Mouse (Mus musculus) midbrain, embryonic 10.5 days (tissue): ENCODE results near the gene Rasa3. TPM values are rescaled to one million over a fixed set of nuclear protein-coding genes. Genes with fewer than 3 reads are reported as not detected.

Experiments
- DNase-seq: peaks from one replicate; pipeline ENCODE4 v3.0.0-alpha.2; 2017; ENCODE audit warnings: low spot score
- H3K27ac ChIP-seq: fragments of 300-500 bp; sonication (generic); replicated peaks from 2 replicates; pipeline ENCODE4 v1.5.1; 2016; ENCODE audit warnings: mild to moderate bottlenecking
- H3K27me3 ChIP-seq: fragments of 300-500 bp; sonication (generic); 2 replicates; pipeline ENCODE4 v1.6.1; 2016; ENCODE audit warnings: low read depth, mild to moderate bottlenecking; ENCODE audit not compliant: poor library complexity, severe bottlenecking
- H3K36me3 ChIP-seq: fragments of 300-500 bp; sonication (generic); 2 replicates; pipeline ENCODE4 v1.6.1; 2016; ENCODE audit warnings: mild to moderate bottlenecking, moderate library complexity
- H3K4me1 ChIP-seq: fragments of 300-500 bp; sonication (generic); 2 replicates; pipeline ENCODE4 v1.6.1; 2016
- H3K4me3 ChIP-seq: fragments of 300-500 bp; sonication (generic); 2 replicates; pipeline ENCODE4 v1.5.1; 2016; ENCODE audit warnings: mild to moderate bottlenecking, moderate library complexity
- H3K9me3 ChIP-seq: fragments of 300-500 bp; sonication (generic); replicated peaks from 2 replicates; pipeline ENCODE4 v1.6.1; 2016; ENCODE audit warnings: mild to moderate bottlenecking
- WGBS: fragments of 180-500 bp; shearing (Covaris S2); methylation state at CpG from one replicate; pipeline ENCODE4 v1.1.7; 2016; 5-methylcytosine and 5-hydroxymethylcytosine counted together
- polyA plus RNA-seq: library from polyadenylated mRNA; unstranded; fragments of >200 nt; fragmentation: Nextera tagmentation; extraction: Ambion mirVana; gene quantifications from 2 replicates; pipeline ENCODE4 v1.2.1, GENCODE M21; 2016

Rasa3 gene
- polyA plus RNA-seq, 1 experiment from 2014 or later: 27.4 TPM

DNA sequence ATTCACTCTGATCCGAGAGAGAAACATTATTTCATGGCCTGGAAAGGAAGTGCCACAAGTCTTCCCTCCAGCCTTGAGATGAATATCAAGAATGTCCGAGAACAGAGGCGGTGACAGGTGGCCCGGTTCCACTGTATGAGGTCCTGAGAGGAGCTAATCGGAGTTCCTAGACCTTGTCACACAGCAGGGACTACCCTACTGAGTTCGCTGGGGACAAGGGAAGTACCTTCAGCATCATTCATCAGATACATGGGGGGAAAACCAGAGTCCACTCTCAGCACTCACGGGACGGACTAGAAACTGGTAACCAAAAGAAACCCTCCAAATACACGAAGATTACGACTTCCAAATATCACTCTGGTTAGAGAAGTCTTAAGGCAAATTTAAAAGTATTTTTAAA is 76.7 kb downstream of the Rasa3 start:
- WGBS: 87% methylated on average over 10 of the region's 10 CpGs
- no peak for DNase-seq
- Histone ChIP-seq H3K4me3 (no peak overlapping the region), H3K4me1 (no peaks in the 10 kb centered on the region), H3K27me3 (no peaks in the 10 kb centered on the region), H3K9me3 (no peaks in the 10 kb centered on the region), H3K36me3 (peaks cover 28% of the 10 kb centered on the region), H3K27ac (no peak overlapping the region)

DNA sequence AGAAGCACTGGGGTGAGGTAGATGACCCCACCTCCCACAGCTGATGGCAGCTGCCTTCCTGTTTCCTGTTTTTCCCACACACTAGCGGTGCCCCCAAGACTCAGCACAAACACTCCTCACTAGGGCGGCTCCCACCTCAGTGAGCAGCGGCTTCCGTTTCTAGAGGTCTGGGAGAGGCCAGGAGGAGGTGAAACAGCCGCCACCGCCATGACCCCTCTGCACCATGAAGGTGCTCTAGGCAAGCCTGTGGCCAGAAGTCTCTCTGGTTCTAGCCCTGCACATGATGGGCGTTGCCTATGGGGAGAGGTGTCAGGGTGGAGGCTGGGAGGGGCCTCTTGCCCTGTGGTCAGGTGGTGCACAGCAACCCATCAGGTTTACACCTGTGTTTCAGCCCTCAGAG is 77.2 kb downstream of the Rasa3 start:
- H3K27ac ChIP-seq: 0 out of 2 replicates have a peak overlapping the region, but pooled peaks have one; percentile 13
- no peaks in the 10 kb centered on the region for H3K27me3 ChIP-seq
- H3K4me3 ChIP-seq: no peak overlapping the region
- no peak for DNase-seq
- 80% methylated on average over 7 of the region's 7 CpGs for WGBS
- H3K9me3 ChIP-seq: no peaks in the 10 kb centered on the region
- peaks cover 30% of the 10 kb centered on the region for H3K36me3 ChIP-seq
- no peaks in the 10 kb centered on the region for H3K4me1 ChIP-seq

DNA sequence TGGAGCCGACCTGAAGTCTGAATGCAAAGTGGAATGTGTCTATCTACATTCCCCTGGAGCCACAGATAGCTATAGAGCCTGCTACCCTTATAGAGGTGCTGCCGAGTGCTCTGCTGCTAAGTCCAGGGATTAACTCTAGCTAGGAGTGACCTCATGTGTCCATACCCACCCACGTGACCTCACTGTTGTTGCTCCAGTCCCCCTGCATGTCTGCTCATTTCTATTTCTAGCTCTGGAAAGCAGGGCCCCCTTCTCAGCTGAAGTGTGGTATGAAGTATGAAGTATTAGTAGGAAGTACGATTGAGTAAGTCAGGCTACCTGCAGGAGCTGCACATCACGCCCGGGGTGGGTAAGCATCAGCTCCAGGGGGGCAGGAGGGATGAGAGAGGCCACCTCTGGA is 79.6 kb downstream of the Rasa3 start:
- Histone ChIP-seq H3K9me3 (no peaks in the 10 kb centered on the region), H3K27me3 (no peaks in the 10 kb centered on the region), H3K4me1 (no peaks in the 10 kb centered on the region), H3K36me3 (peaks cover 31% of the 10 kb centered on the region), H3K27ac (no peak overlapping the region), H3K4me3 (no peak overlapping the region)
- DNase-seq: no peak
- 91% methylated on average over 6 of the region's 6 CpGs for WGBS

DNA sequence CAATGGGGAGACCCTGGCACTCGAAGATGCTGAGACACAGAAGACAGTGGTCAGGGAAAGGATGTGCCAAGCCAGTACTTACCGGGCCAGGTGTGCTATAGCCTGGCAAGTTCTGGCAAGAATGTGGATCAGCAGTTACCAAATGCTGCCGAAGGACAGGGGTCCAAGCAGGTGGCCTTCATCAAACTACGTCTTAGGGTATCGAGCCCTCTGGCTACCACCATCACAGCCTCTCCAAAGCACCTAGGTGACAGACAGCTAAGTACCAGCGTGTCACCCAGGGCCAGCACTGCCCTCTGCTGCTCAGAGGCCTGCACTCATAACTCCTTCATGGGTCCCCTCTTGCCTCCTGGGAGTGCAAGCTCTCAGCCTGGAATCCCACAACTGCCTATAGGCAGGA is 81.5 kb downstream of the Rasa3 start:
- no peaks in the 10 kb centered on the region for H3K27me3 ChIP-seq
- no peak for DNase-seq
- no peak overlapping the region for H3K27ac ChIP-seq
- no peak overlapping the region for H3K4me3 ChIP-seq
- H3K4me1 ChIP-seq: no peaks in the 10 kb centered on the region
- no peaks in the 10 kb centered on the region for H3K9me3 ChIP-seq
- H3K36me3 ChIP-seq: peaks cover 31% of the 10 kb centered on the region
- WGBS: 91% methylated on average over 6 of the region's 6 CpGs

DNA sequence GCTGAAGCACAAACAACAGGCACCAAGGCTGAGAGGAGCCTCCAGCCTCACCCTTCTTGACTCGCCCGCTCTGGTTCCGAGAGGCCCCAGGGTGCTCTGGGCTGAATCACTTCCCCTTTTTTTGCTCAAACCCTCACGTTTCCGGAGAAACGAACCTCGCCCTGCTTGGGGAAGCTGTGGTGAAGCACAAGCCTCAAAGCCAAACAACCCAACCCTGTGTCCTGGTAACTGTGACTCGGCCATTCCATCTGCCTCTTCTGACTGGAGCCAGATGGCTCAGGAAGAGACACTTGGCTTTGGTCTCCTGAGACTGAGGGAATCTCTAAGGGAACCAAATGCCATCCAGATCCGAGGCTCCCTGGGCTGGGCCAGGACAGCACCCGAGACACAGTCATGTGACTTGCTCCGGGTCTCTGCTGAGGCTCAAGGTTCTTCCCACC is 82.5 kb downstream of the Rasa3 start:
- Histone ChIP-seq H3K4me3 (no peak overlapping the region), H3K9me3 (no peaks in the 10 kb centered on the region), H3K27me3 (no peaks in the 10 kb centered on the region), H3K27ac (no peak overlapping the region), H3K36me3 (peaks cover 31% of the 10 kb centered on the region), H3K4me1 (no peaks in the 10 kb centered on the region)
- 91% methylated on average over 11 of the region's 11 CpGs for WGBS
- no peak for DNase-seq

DNA sequence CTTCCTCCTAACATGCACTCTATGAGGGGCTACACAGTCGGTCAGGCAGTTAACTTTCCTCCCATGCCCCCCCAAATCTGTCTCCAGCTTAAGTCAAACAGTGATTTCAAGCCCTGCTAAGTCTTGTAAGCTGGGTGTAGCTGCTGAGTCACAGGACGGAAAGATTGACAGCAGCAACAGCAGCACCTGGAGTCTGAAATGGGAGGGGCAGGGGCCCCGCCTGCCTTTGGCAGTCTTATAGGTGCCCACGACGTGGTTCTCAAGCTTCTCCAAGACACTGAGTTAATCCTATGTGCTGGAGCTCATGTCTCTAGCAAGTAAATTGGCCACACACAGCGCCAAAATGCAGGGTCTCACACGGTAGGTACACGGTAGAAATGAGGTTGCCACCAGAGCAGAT is 84.1 kb downstream of the Rasa3 start:
- 83% methylated on average over 8 of the region's 8 CpGs for WGBS
- Histone ChIP-seq H3K4me3 (no peak overlapping the region), H3K9me3 (no peaks in the 10 kb centered on the region), H3K27ac (no peak overlapping the region), H3K4me1 (no peaks in the 10 kb centered on the region), H3K36me3 (peaks cover 35% of the 10 kb centered on the region), H3K27me3 (no peaks in the 10 kb centered on the region)
- no peak for DNase-seq

DNA sequence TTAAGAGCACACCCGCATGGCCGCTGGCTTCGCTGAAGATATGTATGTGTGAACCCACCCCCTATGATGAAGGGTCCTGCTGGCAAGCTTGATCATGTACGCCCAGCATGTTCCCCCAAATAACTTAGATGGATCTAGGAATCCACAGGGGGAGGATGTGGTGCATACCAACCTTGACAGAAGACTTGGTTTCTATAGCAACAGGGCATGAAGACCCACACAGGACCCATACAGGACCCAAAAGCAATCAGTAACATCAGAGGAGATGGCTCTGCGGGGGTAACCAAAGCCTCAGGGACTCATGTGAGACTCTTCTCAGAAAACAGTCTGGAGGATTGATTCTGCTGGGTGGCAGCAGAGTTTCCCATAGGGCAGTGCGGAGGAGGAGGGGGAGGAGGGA is 86.2 kb downstream of the Rasa3 start:
- no peak for DNase-seq
- Histone ChIP-seq H3K4me3 (no peak overlapping the region), H3K27ac (no peak overlapping the region), H3K27me3 (no peaks in the 10 kb centered on the region), H3K36me3 (peaks cover 18% of the 10 kb centered on the region), H3K9me3 (no peaks in the 10 kb centered on the region), H3K4me1 (no peaks in the 10 kb centered on the region)
- WGBS: 77% methylated on average over 6 of the region's 6 CpGs

DNA sequence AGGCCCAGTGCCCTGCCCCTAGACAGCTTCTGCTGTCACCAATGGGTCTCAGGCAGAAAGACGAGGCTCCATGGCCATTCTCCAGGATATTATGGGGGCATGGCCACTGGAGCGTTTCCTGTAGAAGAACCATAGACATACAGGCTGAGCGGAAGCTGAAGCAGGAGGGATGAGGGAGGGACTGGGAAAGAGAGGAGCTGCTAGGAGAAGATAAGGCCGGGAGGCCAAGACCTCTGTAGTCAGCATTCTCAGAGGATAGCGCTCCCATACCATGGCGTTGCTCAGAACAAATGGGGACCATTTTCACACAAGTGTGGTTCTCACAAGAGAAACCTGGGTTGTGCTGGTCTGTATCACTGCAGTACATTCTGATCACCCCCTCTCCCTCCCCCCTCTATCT is 88.3 kb downstream of the Rasa3 start:
- no peaks in the 10 kb centered on the region for H3K4me1 ChIP-seq
- no peak overlapping the region for H3K4me3 ChIP-seq
- no peaks in the 10 kb centered on the region for H3K27me3 ChIP-seq
- H3K36me3 ChIP-seq: peaks cover 27% of the 10 kb centered on the region
- no peak overlapping the region for H3K27ac ChIP-seq
- H3K9me3 ChIP-seq: no peaks in the 10 kb centered on the region
- WGBS: 81% methylated on average over 6 of the region's 6 CpGs
- no peak for DNase-seq

DNA sequence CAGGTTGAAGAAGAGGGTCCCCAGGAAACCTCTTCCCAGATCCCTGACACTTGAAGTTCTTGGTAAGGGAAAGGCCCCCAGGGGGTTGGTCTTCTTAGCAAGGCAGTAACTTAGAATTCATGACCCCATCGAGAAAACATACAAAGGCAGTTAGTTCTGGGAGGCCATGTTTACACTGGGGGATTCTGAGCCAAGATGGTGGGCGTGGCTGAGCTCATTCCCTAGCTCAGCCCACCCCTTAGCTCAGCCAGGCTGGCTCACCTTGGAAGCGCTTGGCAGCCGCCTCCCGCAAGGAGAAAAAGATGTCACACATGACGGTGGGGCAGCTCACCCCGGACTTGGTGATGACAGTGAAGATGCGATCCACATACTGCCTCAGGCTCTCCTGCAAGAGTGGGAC is 92.8 kb downstream of the Rasa3 start:
- H3K4me3 ChIP-seq: no peak overlapping the region
- no peaks in the 10 kb centered on the region for H3K27me3 ChIP-seq
- H3K9me3 ChIP-seq: no peaks in the 10 kb centered on the region
- WGBS: 79% methylated on average over 8 of the region's 8 CpGs
- DNase-seq: no peak
- peaks cover 63% of the 10 kb centered on the region for H3K36me3 ChIP-seq
- H3K27ac ChIP-seq: no peak overlapping the region
- H3K4me1 ChIP-seq: no peaks in the 10 kb centered on the region

DNA sequence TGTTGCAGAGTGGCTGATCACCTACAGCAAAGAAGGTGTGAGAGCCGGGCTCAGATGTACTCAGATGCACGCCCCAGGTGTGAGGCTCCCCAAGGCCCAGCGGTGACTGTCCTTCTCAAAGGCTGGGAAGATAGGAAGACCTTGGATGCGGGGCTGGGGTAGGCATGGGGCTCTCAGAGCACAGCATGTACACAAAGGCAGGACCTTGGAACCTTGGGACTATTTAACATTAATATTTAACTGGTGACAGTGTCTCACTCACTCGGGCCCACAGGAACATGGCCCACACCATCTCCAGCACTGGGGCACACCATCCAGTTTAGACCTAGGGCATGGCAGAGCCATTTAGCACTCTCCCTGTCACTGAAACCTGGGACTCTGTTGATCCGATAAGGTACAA is 99.5 kb downstream of the Rasa3 start:
- 94% methylated on average over 6 of the region's 6 CpGs for WGBS

DNA sequence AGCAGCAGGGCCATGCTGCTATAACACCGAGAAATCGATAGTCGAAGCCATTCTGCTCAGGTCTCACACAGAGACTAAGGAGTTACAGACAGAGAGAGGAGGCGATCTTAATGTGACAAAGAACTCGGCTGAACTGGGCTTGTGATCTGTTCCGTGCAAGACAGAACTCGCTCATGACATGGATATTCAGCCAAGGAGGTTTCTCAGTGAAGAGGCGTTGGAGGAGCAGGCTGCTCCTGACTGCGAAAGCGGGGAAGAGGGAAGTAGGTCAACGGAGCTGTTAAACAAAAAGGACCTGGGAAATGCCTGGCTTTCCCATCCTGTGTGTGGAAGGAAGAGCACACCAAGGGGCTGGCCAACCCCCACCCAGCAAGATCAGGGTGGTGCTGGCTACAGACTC is 105.4 kb downstream of the Rasa3 start:
- no peak for DNase-seq
- Histone ChIP-seq H3K27me3 (no peaks in the 10 kb centered on the region), H3K4me1 (no peaks in the 10 kb centered on the region), H3K4me3 (no peak overlapping the region), H3K36me3 (peaks cover 26% of the 10 kb centered on the region), H3K9me3 (no peaks in the 10 kb centered on the region), H3K27ac (no peak overlapping the region)
- WGBS: 91% methylated on average over 11 of the region's 11 CpGs

More for the DNA sequence above, 99.5 kb downstream of the Rasa3 start:
- no peak for DNase-seq
- H3K27me3 ChIP-seq: no peaks in the 10 kb centered on the region
- no peak overlapping the region for H3K27ac ChIP-seq
- H3K4me1 ChIP-seq: no peaks in the 10 kb centered on the region
- peaks cover 68% of the 10 kb centered on the region for H3K36me3 ChIP-seq
- H3K4me3 ChIP-seq: no peak overlapping the region
- H3K9me3 ChIP-seq: no peaks in the 10 kb centered on the region

DNA sequence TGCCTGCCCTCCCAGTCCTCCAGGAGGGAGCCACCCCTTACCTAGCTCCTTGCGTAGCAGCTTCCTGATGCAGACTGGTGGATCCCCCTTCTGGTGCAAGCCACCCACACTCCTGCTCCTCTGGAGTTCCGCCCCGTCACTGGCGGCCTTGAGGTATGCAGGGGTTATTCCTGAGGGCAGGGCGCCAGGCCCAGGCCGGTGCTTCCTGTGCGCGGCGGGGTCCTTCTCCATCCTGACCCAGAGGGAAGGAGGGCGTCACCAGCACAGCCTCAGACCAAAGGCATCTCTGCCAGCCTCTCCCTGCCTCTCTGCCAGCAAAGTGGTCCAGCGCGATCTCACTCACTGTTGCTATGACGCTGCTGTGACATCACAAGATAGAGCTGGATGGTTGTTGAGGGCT is 115.3 kb downstream of the Rasa3 start, which contains the start of gene 1700029H14Rik:
TSS of gene 1700029H14Rik (minus strand) at position 344 of the 400 bp plus-strand sequence.
- no peaks in the 10 kb centered on the region for H3K4me1 ChIP-seq
- H3K4me3 ChIP-seq: no peak within 1 kb of the TSS
- WGBS: 41% methylated on average over 13 of the region's 13 CpGs
- H3K36me3 ChIP-seq: no peaks in the 10 kb centered on the region
- H3K27me3 ChIP-seq: no peaks in the 10 kb centered on the region
- DNase-seq: no peak
- no peaks in the 10 kb centered on the region for H3K9me3 ChIP-seq
- H3K27ac ChIP-seq: no peak within 1 kb of the TSS

DNA sequence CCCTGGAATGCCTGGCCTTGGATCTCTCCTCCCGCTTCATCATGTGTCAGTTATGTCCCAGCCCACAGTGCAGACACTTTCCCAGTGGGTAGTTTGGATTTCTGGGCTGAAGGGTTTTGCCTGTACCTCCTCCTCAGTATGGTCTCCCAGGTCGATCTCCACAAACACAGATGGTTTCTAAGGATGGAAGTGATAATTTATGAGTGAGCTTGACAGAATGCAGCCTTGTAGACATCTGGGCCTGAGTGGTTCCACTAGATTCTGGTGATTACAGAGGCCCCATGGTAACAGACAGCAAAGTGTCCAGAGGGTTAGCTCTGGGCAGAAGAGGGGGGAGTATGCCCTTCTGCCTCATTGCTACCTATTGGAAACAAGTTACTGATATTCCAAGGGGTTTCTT is 119.9 kb downstream of the Rasa3 start:
- Histone ChIP-seq H3K9me3 (no peaks in the 10 kb centered on the region), H3K27me3 (no peaks in the 10 kb centered on the region), H3K36me3 (no peaks in the 10 kb centered on the region), H3K27ac (no peak overlapping the region), H3K4me1 (no peaks in the 10 kb centered on the region), H3K4me3 (no peak overlapping the region)
- no peak for DNase-seq
- WGBS: 83% methylated on average over 2 of the region's 2 CpGs

DNA sequence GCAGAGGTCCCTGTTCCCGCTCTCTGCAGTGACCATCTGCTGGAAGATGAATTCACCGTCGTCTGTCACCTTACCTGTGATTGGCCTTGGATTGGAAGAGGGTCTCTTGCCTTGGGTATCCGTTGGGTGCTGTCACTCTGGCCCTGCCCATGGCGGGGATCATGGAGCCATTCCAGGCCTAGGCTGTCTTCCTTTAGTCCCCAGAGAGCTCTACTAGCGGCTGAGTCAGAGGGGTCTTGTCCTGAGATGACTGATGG is 125.9 kb downstream of the Rasa3 start:
- H3K27ac ChIP-seq: no peak overlapping the region
- 90% methylated on average over 6 of the region's 6 CpGs for WGBS
- DNase-seq: no peak

More for the DNA sequence above, 125.9 kb downstream of the Rasa3 start:
- no peaks in the 10 kb centered on the region for H3K36me3 ChIP-seq
- H3K9me3 ChIP-seq: no peaks in the 10 kb centered on the region
- no peaks in the 10 kb centered on the region for H3K27me3 ChIP-seq
- H3K4me1 ChIP-seq: no peaks in the 10 kb centered on the region
- H3K4me3 ChIP-seq: no peak overlapping the region
